Mouse (Mus musculus): Measurements from ENCODE around the gene Pomc. TPM values are rescaled to one million over a fixed set of nuclear protein-coding genes. Genes with fewer than 3 reads are reported as not detected.

Gene Pomc
- polyA plus RNA-seq, 1 experiment from 2014 or later = 0.26 TPM

DNA sequence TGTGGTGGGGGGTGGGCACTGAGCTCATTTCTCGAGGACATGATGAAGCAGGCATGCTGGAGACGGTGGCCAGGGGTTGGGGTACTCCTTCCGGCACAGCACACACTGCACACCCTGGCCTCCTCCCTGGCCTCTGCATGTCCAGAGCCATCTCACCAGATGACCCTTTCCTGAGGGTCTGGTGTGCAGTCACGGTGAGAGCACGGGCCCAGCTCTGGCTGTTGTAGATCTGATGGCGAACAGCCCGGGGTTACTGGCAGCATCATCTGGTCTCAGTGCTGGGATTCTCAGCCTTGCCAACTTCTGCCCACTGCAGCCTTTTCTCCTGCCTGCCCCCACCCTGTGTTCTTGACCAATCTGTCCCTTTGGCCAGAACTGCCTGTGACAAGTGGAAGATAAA, 51.3 kb downstream of the Pomc start:
- no peak for ATAC-seq (ENCODE audit: insufficient read depth)
- H3K4me1 ChIP-seq (replicated peaks) = no peaks in the 10 kb centered on the region
- no peaks in the 10 kb centered on the region for H3K27me3 ChIP-seq
- 64% methylated on average over 7 of the region's 7 CpGs for WGBS (ENCODE audit: insufficient replicate concordance)
- H3K4me2 ChIP-seq = no peak overlapping the region
- no peaks in the 10 kb centered on the region for H3K9me3 ChIP-seq (replicated peaks)
- no peak overlapping the region for H3K4me3 ChIP-seq (replicated peaks)
- H3K36me3 ChIP-seq (replicated peaks) = no peaks in the 10 kb centered on the region
- H3K9ac ChIP-seq = no peak overlapping the region
- no peak overlapping the region for H3K27ac ChIP-seq (replicated peaks)

GRCm38 (mm10) chr12:4007181-4007580, 52.4 kb downstream of the Pomc start:
- no peaks in the 10 kb centered on the region for H3K36me3 ChIP-seq (replicated peaks)
- ATAC-seq (ENCODE audit: insufficient read depth) = no peak

GRCm38 (mm10) chr12:4007766-4008165, 53.0 kb downstream of the Pomc start:
- 31% methylated on average over 4 of the region's 4 CpGs for WGBS (ENCODE audit: insufficient replicate concordance)

More at GRCm38 (mm10) chr12:4007181-4007580, 52.4 kb downstream of the Pomc start:
- H3K27me3 ChIP-seq = no peaks in the 10 kb centered on the region
- no peak overlapping the region for H3K9ac ChIP-seq
- H3K27ac ChIP-seq (replicated peaks) = no peak overlapping the region
- H3K4me3 ChIP-seq (replicated peaks) = no peak overlapping the region
- no peaks in the 10 kb centered on the region for H3K9me3 ChIP-seq (replicated peaks)
- no peak overlapping the region for H3K4me2 ChIP-seq
- WGBS (ENCODE audit: insufficient replicate concordance) = 52% methylated on average over 4 of the region's 4 CpGs
- H3K4me1 ChIP-seq (replicated peaks) = no peaks in the 10 kb centered on the region

DNA sequence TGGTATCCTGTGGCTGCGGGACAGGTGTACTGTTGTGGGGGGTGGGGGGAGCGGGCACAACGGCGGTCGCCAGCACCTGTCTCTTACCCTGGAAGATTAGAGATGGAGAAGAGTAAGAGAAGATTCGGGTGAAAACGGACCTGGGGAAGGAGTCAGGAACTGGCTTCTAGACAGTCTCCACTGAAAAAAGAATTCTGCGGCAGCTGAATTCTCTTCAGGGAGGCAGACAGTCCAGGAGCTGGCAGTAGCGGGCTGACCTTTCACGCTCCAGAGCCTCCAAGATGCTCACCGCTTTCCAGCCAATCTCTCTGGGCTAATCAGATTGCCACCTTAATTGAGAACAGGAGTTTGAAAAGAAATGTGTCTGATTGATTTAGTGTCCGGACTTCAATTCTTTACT, 54.0 kb downstream of the Pomc start:
- Histone ChIP-seq H3K4me3 (replicated peaks) (no peak overlapping the region), H3K9ac (no peak overlapping the region), H3K36me3 (replicated peaks) (no peaks in the 10 kb centered on the region), H3K4me2 (no peak overlapping the region), H3K27me3 (no peaks in the 10 kb centered on the region), H3K27ac (replicated peaks) (no peak overlapping the region), H3K4me1 (replicated peaks) (no peaks in the 10 kb centered on the region), H3K9me3 (replicated peaks) (no peaks in the 10 kb centered on the region)
- WGBS (ENCODE audit: insufficient replicate concordance) = 74% methylated on average over 12 of the region's 12 CpGs
- ATAC-seq (ENCODE audit: insufficient read depth) = no peak

More at GRCm38 (mm10) chr12:4007766-4008165, 53.0 kb downstream of the Pomc start:
- H3K4me1 ChIP-seq (replicated peaks) = no peaks in the 10 kb centered on the region
- no peaks in the 10 kb centered on the region for H3K36me3 ChIP-seq (replicated peaks)
- no peak overlapping the region for H3K4me3 ChIP-seq (replicated peaks)
- H3K27me3 ChIP-seq = no peaks in the 10 kb centered on the region
- no peak overlapping the region for H3K4me2 ChIP-seq
- no peaks in the 10 kb centered on the region for H3K9me3 ChIP-seq (replicated peaks)
- no peak overlapping the region for H3K27ac ChIP-seq (replicated peaks)
- ATAC-seq (ENCODE audit: insufficient read depth) = no peak
- H3K9ac ChIP-seq = no peak overlapping the region

Other genes with a start within 250 kb of the Pomc start
- 21.8 TPM in 2 replicates for gene Dnmt3a, start 148.9 kb upstream of the Pomc start, polyA plus RNA-seq (2015; fragmentation: Nextera tagmentation; extraction: Ambion mirVana)
- gene Efr3b, start 84.0 kb downstream of the Pomc start, polyA plus RNA-seq (2015; fragmentation: Nextera tagmentation; extraction: Ambion mirVana) = 0.09 and 0.13 TPM in 2 replicates
- 1.2 TPM in 2 replicates for gene Dnajc27, start 127.6 kb downstream of the Pomc start, polyA plus RNA-seq (2015; fragmentation: Nextera tagmentation; extraction: Ambion mirVana)
- 0.91 and 1.5 TPM in 2 replicates for gene Adcy3, start 178.2 kb downstream of the Pomc start, polyA plus RNA-seq (2015; fragmentation: Nextera tagmentation; extraction: Ambion mirVana)

Measured in liver, embryonic 15.5 days (tissue).